9 mouse cellular contexts compared by ENCODE assay signal in genomic region chr5:102825538-102825937, GRCm38 (mm10).
DNase-seq lines count a peak whose midpoint lies in the region; ATAC-seq lines count a peak whose summit lies in the region.
"Had no signal": no experiment of that assay in that cellular context is flagged by ENCODE, and none has a peak within 500 bp of the region (broad histone marks: within the 10 kb centered on the region; RNA-seq: fewer than 3 reads in every experiment).

No protein-coding gene starts in this region.

- H3K4me2 ChIP-seq in kidney, embryonic 16.5 days (replicated peaks; ENCODE audit: low read depth, low read length) = no peak overlapping the region
- H3K4me2 ChIP-seq in hindbrain, embryonic 11.5 days (replicated peaks; ENCODE audit: low read depth, low read length) = no peak overlapping the region
- H3K4me2 ChIP-seq: embryonic facial prominence, embryonic 12.5 days had no signal

- ATAC-seq in kidney, embryonic 16.5 days (ENCODE audit: low FRiP score, low TSS enrichment) = no peak
- no peak for ATAC-seq in hindbrain, embryonic 11.5 days (ENCODE audit: low FRiP score)
- ATAC-seq in erythroid progenitor cell, adult 5-6 weeks (replicated peaks; ENCODE audit: low FRiP score, poor library complexity, severe bottlenecking) = no peak

- peaks cover 20% of the 10 kb centered on the region for H3K4me1 ChIP-seq in kidney, embryonic 16.5 days (ENCODE audit: insufficient read depth, low read length)
- no peaks in the 10 kb centered on the region for H3K4me1 ChIP-seq in hindbrain, embryonic 11.5 days (replicated peaks; ENCODE audit: control insufficient read depth, insufficient read depth, low read length)

- peak; percentile 11 to 18 for DNase-seq in cerebellum, adult 18-20 months
- no peak for DNase-seq in cerebellum, adult 9-10 months
- peak; percentile 26 to 35 for DNase-seq in urinary bladder, adult 18-20 months (ENCODE audit: low spot score in 2 of 2)
- DNase-seq in urinary bladder, postnatal 10 days (ENCODE audit: low spot score) = no peak
- DNase-seq in hindbrain, embryonic 11.5 days (ENCODE audit: low spot score) = no peak
- no peak for DNase-seq in frontal cortex, postnatal 36 days (ENCODE audit: low spot score in 2 of 2)

- H3K27ac ChIP-seq in kidney, embryonic 16.5 days (ENCODE audit: low read length) = peak overlapping the region; percentile 81
- no peak overlapping the region for H3K27ac ChIP-seq in hindbrain, embryonic 11.5 days (ENCODE audit: low read depth, low read length)
- H3K27ac ChIP-seq: embryonic facial prominence, embryonic 12.5 days had no signal

- H3K9ac ChIP-seq in kidney, embryonic 16.5 days (replicated peaks; ENCODE audit: low read length) = no peak overlapping the region
- no peak overlapping the region for H3K9ac ChIP-seq in hindbrain, embryonic 11.5 days (ENCODE audit: low read depth, low read length)
- H3K9ac ChIP-seq: embryonic facial prominence, embryonic 12.5 days had no signal

- WGBS in kidney, embryonic 16.5 days = 63% methylated on average over 8 of the region's 8 CpGs
- 88% methylated on average over 8 of the region's 8 CpGs for WGBS in hindbrain, embryonic 11.5 days

- H3K27me3 ChIP-seq in kidney, embryonic 16.5 days (ENCODE audit: insufficient read depth, low read length) = no peaks in the 10 kb centered on the region
- no peaks in the 10 kb centered on the region for H3K27me3 ChIP-seq in hindbrain, embryonic 11.5 days (ENCODE audit: control insufficient read depth, insufficient read depth, low read length)
- H3K27me3 ChIP-seq: embryonic facial prominence, embryonic 12.5 days had no signal

- no peaks in the 10 kb centered on the region for H3K36me3 ChIP-seq in kidney, embryonic 16.5 days (ENCODE audit: insufficient read depth, low read length)
- H3K36me3 ChIP-seq in hindbrain, embryonic 11.5 days (ENCODE audit: control insufficient read depth, insufficient read depth, low read length) = no peaks in the 10 kb centered on the region
- H3K36me3 ChIP-seq: embryonic facial prominence, embryonic 12.5 days had no signal

- H3K9me3 ChIP-seq in kidney, embryonic 16.5 days (ENCODE audit: low read length) = no peaks in the 10 kb centered on the region
- no peaks in the 10 kb centered on the region for H3K9me3 ChIP-seq in hindbrain, embryonic 11.5 days (ENCODE audit: control insufficient read depth, low read length)
- H3K9me3 ChIP-seq: embryonic facial prominence, embryonic 12.5 days had no signal

- no peak overlapping the region for H3K4me3 ChIP-seq in kidney, embryonic 16.5 days (ENCODE audit: low read length)
- H3K4me3 ChIP-seq in hindbrain, embryonic 11.5 days (ENCODE audit: low read depth, low read length) = no peak overlapping the region
- H3K4me3 ChIP-seq: embryonic facial prominence, embryonic 12.5 days had no signal

Comparison
In these comparisons a context has a peak if more than half of its experiments do, and no peak if none do; other contexts are left out.
1. DNase-seq: peak in cerebellum, adult 18-20 months (2 of 2) and urinary bladder, adult 18-20 months (2 of 2); none in cerebellum, adult 9-10 months (single experiment), urinary bladder, postnatal 10 days (single experiment), hindbrain, embryonic 11.5 days (single experiment) and frontal cortex, postnatal 36 days (0 of 2).